Mouse (Mus musculus): ENCODE measurements around the gene Limd1.
"Not testable (repeated sequence)": the region's sequence is repeated elsewhere in the genome, so short reads cannot be mapped to it uniquely, and the experiment has no call there.

The Limd1 gene

GRCm38 (mm10) chr9:123478586-123479195 lies at the start of gene Limd1:
Gene Limd1 (plus strand): TSS chr9:123478706.
- in situ Hi-C loops (cut with MboI, MseI) = no loop called here

- in situ Hi-C loops (cut with MboI, MseI) = no loop called here
These were observed 48.6 kb upstream of the Limd1 start for GRCm38 (mm10) chr9:123429863-123430262.

GRCm38 (mm10) chr9:123430973-123431372 lies 47.5 kb upstream of the Limd1 start:
- in situ Hi-C loops (cut with MboI, MseI) = no loop called here

GRCm38 (mm10) chr9:123438223-123438622 lies 40.3 kb upstream of the Limd1 start:
- in situ Hi-C loops (cut with MboI, MseI) = loop anchor here (5.0 kb wide), 1 partner anchor 181 kb away; no protein-coding TSS in a partner anchor

- in situ Hi-C loops (cut with MboI, MseI) = no loop called here
These were observed 38.1 kb upstream of the Limd1 start for GRCm38 (mm10) chr9:123440230-123441058.

GRCm38 (mm10) chr9:123447101-123447500 lies 31.4 kb upstream of the Limd1 start:
- in situ Hi-C loops (cut with MboI, MseI) = not testable (repeated sequence)

GRCm38 (mm10) chr9:123448594-123448993 lies 29.9 kb upstream of the Limd1 start:
- in situ Hi-C loops (cut with MboI, MseI) = no loop called here

GRCm38 (mm10) chr9:123450174-123450573 lies 28.3 kb upstream of the Limd1 start:
- in situ Hi-C loops (cut with MboI, MseI) = loop anchor here (5.0 kb wide), 2 partner anchors 72 to 293 kb away; no protein-coding TSS in a partner anchor

- in situ Hi-C loops (cut with MboI, MseI) = loop anchor here (5.0 kb wide), 2 partner anchors 71 to 294 kb away; no protein-coding TSS in a partner anchor
These were observed 26.7 kb upstream of the Limd1 start for GRCm38 (mm10) chr9:123451772-123452171.

- in situ Hi-C loops (cut with MboI, MseI) = no loop called here
These were observed 21.6 kb upstream of the Limd1 start for GRCm38 (mm10) chr9:123456634-123457602.

- in situ Hi-C loops (cut with MboI, MseI) = no loop called here
These were observed 20.9 kb upstream of the Limd1 start for GRCm38 (mm10) chr9:123457603-123458002.

- in situ Hi-C loops (cut with MboI, MseI) = no loop called here
These were observed 11.3 kb upstream of the Limd1 start for GRCm38 (mm10) chr9:123467141-123467620.

- in situ Hi-C loops (cut with MboI, MseI) = no loop called here
These were observed 10.0 kb upstream of the Limd1 start for GRCm38 (mm10) chr9:123468406-123469085.

- in situ Hi-C loops (cut with MboI, MseI) = no loop called here
These were observed 9.4 kb upstream of the Limd1 start for GRCm38 (mm10) chr9:123469087-123469486.

- in situ Hi-C loops (cut with MboI, MseI) = no loop called here
These were observed 5.1 kb upstream of the Limd1 start for GRCm38 (mm10) chr9:123473377-123473776.

- in situ Hi-C loops (cut with MboI, MseI) = no loop called here
These were observed 2.9 kb upstream of the Limd1 start for GRCm38 (mm10) chr9:123475569-123475968.

- in situ Hi-C loops (cut with MboI, MseI) = no loop called here
These were observed 398 bp upstream of the Limd1 start for GRCm38 (mm10) chr9:123478031-123478585.

GRCm38 (mm10) chr9:123479196-123479669 lies 727 bp downstream of the Limd1 start:
- in situ Hi-C loops (cut with MboI, MseI) = no loop called here

- in situ Hi-C loops (cut with MboI, MseI) = no loop called here
These were observed 1.4 kb downstream of the Limd1 start for GRCm38 (mm10) chr9:123479876-123480252.

GRCm38 (mm10) chr9:123480253-123480921 lies 1.9 kb downstream of the Limd1 start:
- in situ Hi-C loops (cut with MboI, MseI) = no loop called here

Measured in regulatory T cell (primary cell).